Mouse (Mus musculus) spleen, postnatal 10 days (tissue): ENCODE results near the gene Slc1a6.
"Not testable (repeated sequence)": the region's sequence is repeated elsewhere in the genome, so short reads cannot be mapped to it uniquely, and the experiment has no call there.

ENCODE experiments used
- DNase-seq, 2 experiments: peaks; one replicate each; pipeline ENCODE4 v3.0.0; 2021 to 2022; ENCODE audit warnings: low spot score in 2 of 2

Gene Slc1a6

DNA sequence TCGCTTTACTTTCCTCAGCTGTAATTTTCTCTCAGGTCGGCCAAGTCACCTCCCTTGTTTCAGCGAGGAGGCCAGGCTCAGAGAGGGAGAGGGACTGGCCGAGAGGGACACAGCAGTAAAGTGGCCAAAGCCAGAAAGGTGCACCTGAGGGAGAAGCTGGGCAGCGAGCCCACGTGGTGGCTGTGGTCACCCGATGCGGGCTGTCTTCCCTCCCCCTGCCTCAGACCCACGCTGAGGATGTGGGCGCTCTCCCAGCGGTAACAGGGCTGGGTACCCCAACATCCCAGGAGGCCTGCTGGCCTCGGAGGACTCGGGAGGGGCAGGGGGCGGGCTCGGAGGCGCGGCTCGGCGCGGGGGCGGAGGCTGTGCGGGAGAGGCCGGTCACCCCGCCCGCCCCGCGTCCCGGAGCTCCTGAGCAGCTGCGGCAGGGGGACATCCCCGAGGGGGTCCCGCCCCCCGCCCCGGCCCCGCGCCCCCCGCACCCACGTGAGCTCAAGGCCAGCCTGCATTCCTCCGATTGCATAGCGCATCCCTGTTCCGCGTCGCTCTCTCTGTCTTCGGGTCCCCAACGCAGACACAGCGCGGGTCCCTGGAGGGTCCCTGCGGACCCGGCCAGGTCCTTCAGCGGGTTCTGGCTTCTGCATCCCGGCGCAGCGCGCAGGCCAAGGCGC is at the start of gene Slc1a6:
Gene Slc1a6, plus strand, starts transcription at position 516 of the 671 bp plus-strand sequence.
- no peak for DNase-seq

DNA sequence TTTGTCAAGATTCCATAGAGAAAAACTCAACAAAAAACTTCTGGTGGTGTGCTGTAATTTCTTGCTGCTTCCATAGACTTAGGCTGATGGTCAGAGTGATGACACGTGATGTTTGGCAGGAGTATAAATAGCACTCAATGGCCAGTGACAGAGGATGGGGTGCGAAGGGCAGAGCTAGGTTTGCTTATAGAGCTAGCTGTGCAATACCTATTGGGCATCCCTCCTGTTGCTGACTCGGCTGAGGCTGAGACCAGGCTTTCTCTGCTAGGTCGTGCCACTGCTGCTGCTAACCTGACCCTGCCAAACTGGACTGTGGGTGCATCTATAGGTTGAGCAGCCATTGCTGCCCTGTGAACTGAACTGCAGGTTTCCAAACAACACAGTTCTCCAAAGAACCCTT is 40.5 kb upstream of the Slc1a6 start:
- no peak for DNase-seq

DNA sequence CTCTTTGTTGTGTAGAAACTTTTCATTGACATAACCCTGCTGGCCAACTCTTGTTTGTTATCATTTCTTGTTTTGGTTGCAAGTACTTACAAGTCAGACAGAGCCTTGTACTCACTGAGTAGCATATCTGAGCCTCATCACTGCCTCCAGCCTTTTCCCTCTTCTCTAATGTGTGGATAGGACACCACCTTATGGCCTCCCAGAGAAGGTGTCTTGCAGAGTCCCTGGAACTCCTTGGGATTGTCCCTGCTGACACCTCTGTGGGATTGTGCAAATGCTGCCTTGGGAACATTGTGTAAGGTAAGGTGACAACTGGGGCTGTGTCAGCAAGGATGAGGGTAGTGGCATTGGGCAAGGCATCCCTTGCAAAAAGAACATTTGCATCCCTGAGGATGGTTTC is 36.6 kb upstream of the Slc1a6 start:
- no peak for DNase-seq

DNA sequence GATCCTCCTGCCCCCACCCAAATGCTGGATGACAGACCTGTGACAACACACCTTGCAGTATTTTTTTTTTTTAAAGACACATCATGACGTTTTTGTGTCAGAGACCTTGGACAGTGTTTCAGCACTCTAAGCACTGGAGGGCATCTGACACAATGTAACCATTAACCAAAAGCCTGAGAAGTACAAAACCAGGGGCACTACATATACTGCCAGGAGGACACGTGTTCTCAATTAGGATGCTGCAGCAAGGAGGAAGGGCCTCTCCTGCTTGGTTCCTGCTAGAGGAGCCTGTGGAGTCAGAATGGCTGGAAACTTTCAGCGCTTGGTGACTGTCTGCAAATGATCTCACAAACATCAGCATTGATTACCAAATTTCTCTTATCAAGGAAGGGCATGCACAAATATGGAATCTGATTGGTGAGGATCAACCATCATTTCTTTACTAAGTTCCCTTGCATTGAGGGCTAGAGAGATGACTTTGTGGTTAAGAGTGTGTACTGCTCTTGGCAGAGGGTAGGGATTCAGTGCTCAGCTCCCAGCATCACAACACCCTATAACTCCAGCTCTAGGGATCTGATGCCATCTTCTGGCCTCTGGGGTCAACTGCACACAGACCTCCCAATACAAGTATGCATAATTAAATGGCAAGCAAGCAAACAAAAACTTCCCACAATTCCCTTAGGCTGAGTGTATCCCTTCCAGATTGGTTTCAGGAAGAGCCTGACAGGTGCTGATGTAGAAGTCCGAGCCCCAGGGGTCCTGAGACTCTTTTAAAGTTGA is 34.7 kb upstream of the Slc1a6 start:
- DNase-seq = no peak

DNA sequence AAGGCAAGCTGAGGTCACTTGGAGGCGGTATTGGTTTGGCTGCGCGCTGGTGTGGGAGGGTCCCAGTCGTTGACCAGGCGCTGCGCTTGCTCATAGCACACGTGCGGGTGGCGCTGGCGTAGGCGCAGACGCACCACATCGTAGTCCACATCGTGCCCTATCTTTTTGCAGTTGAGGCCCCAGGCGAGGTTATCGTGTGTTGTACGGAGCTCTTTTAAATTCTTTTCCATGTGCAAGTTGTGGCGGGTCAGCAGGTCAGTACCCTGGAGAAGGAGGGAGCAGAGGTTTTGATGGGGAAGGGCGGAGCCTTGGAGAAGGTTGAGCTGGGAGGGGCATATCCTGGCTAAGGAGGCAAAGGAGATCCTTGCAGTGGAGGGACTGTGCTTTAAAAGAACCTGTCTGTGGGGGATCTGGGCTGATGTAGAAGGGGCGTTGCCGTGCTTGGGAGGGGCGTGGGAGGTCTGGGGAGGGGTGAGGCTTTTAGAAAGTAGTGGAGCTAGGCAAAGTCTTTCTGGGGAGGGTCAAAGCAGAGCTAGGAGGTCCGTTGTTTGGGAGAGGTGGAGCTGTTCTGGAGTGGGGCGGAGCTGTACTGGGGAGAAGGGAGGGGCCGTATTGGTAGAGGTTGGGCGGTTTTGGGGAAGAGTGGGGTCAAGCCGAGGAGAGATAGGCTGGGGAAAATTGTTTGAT is 33.1 kb upstream of the Slc1a6 start:
- DNase-seq = no peak

DNA sequence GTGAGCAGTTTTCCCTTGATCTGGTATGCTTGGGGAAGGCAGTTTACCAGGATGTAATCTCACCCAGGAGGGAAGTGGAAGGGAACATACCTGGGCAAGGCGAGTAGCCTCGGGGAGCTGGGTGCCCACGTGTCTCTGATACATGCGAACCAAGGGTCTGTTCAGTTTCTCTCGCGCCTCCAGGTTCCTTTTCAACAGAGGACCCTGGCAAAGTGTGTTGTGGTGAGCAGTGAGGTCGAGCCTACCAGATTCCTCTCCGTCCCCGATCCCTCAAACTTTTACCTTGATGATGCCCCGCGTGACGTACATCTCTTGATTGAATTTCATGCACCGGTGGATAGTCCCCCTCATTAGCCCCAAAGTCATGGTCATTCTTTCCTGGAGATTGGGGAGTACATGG is 32.1 kb upstream of the Slc1a6 start:
- no peak for DNase-seq

DNA sequence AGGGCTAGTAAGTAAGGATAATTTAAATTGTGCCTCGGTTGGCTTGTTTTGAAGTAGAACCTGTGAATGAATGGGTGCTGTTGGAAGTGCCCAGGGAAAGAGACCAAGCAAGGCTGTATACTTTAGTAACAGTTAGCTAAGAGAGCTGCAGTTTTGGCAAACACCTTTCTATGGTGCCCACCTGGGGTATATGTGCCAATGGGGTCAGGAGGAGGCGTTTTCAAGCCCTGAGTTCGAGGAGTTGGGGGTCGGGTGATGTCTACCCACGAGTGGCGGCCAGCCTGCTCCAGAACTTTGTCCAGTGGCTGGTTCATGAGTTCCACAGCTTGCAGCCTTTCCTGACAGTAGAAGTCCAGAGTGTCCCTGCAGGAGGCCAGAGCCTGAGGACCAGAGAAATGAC is 31.4 kb upstream of the Slc1a6 start:
- DNase-seq = no peak

DNA sequence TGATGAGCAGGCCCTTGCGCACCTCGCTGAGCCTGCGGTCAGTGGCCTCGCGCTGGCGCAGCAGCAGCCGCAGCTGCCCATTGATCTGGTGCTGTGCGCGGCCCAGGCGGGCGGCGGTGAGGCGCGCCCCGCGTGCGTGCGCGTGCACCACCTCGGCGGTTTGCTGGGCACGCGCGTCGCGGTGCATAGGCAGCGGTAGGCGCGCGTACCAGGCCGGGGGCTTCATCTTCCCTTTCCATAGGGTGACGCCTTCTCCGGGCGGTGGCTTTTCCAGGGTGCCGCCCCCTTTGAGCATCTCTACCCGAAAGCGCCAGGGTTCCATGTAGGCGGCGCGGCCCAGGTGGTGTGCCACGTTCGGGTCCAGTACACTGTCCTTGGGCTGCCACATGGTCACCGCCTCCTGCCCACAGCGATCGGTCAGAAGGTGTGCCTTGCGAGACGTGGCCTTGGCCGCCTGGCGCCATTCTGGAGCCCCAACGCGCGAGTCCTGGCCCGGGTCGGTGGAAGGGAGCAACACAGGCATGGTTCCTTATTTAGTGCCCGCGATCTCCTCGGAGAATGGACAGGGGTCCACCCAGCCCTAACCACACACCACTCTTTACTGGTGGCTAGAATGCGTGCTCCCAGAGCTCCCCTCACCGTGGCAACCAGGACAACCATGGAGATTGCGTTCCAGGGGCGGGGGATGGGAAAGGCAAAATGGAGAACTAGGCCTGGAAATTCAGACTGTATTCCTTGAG is 27.7 kb upstream of the Slc1a6 start, which contains the start of gene Ccdc105:
Gene Ccdc105, minus strand, starts transcription at position 614 of the 740 bp plus-strand sequence.
- DNase-seq = no peak

DNA sequence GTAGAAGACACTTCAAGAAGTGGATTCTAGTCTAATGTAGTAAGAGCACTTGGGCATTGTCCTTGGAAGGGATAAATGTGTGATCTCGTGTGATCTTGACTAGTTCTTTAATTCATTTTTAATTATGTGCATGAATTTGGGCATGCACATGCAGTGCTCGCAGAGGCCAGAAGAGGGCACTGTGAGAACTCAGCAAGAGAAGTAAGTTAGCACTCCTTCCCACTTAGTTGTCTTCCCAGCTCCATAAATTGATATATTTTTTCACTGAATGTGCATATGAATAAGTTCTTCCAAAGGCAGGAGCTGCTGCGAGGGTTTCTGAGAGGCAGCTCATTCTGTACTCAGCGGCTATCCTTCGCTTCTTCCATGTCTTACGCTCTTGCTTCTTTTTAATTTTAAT is 24.3 kb upstream of the Slc1a6 start:
- DNase-seq = peak; percentile 18 to 53

DNA sequence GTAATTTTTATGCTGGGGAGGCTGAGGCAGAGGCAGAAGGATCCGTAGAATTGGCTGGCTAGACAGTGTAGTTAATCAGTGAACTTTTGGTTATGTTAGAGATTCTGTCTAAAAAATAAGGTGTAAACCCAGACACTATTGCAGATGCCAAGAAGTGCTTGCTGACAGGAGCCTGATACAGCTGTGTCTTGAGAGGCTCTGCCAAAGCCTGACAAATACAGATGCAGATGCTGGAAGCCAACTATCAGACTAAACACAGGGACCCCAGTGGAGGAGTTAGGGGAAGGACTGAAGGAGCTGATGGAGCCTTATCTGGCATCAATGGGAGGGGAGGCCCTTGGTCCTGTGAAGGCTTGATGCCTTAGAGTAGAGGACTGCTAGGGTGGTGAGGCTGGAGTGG is 14.7 kb upstream of the Slc1a6 start:
- no peak for DNase-seq

DNA sequence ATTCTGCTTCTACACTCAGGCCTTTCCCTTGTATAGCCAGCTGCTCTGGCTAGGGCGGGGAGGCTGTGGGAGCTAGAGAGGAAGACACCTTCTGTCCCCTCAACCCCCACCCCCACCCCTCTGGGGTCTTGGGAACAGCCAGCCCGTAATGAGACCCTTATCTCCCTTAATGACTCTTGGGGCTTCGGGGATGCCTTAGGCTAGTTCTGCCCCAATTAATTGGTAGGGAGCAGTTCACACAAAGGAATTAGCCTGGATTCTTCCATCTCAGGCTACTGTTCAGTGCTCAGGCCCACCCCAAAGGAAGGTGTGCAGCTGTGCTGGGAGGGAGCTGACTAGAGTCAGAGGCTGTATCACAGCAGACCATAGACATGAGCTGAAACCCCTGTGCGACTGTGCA is 4.5 kb upstream of the Slc1a6 start:
- no peak for DNase-seq

DNA sequence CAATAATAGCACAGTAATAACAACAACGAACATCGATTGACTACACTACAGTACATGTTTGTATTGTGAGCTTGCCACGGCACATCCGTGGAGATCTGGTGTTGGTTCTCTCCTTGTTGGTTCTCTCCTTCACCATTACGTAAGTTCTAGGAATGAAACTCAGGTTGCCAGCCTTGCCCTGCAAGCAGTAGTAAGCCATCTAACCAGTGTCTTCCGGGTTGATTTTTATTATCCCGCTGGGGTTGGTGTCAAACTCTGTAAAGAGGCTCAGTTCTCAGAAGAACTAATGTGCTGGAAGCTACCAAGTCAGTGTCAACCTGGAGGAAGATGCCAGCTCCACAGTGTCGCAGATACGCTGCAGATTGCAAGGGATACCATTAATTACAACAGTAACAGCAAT is 769 bp upstream of the Slc1a6 start:
- no peak for DNase-seq

DNA sequence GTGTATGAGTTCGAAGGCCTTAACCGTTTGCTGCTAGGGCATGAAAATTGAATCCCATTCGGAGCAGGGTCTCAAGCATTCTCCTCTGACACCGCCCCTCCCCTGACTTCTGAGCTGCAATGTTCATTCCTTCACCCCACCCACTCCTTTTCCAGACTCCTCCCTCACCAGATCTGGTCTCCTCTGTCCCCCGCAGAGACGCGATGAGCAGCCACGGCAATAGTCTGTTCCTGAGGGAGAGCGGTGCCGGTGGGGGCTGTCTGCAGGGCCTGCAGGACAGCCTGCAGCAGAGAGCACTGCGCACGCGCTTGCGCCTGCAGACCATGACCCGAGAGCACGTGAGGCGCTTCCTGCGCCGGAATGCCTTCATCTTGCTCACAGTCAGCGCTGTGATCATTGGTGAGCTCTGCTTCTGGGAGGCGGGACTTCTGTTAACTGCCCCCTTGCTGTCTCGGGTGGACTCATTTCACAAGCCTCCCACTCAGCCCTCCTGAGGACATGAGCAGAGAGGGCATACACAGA is 7.3 kb downstream of the Slc1a6 start:
- DNase-seq = peak in 1 of 2 experiments; percentile 16

DNA sequence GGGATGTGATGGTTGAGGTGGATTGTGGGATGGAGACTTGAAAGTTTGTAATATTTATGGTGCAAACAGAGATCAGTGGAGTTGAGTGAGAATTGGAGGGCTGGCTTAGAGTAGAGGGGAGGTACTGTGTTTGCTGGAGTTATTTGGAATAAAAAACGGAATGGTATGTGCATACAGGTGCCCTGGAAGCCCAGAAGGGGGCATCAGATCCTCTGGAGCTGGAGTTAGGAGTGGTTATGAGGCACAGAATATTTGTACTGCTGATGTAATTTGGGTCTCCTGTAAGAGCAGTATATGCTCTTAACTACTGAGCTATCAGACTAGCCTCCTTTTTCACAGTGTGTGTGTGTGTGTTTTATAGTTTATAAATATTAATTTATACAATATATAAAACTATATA is 10.3 kb downstream of the Slc1a6 start:
- no peak for DNase-seq

DNA sequence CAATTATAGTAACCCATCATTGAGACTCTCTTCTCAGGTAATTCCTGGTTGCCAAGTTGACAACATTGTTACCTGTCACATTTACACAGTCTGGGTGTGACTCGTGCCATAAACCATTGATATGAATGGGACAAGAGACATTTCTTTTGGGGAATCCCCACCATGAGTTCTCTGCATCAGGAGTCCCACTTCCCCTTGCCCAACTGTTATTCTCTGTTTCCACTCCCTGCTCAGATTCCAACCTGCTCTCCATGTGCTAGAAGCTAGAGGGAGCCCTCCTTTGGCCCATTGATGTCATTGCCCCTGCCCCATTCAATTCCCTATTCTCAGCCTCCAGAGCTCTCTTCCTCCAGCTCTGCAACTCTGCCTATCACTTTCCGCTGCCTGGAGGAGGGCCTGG is 21.2 kb downstream of the Slc1a6 start:
- no peak for DNase-seq

DNA sequence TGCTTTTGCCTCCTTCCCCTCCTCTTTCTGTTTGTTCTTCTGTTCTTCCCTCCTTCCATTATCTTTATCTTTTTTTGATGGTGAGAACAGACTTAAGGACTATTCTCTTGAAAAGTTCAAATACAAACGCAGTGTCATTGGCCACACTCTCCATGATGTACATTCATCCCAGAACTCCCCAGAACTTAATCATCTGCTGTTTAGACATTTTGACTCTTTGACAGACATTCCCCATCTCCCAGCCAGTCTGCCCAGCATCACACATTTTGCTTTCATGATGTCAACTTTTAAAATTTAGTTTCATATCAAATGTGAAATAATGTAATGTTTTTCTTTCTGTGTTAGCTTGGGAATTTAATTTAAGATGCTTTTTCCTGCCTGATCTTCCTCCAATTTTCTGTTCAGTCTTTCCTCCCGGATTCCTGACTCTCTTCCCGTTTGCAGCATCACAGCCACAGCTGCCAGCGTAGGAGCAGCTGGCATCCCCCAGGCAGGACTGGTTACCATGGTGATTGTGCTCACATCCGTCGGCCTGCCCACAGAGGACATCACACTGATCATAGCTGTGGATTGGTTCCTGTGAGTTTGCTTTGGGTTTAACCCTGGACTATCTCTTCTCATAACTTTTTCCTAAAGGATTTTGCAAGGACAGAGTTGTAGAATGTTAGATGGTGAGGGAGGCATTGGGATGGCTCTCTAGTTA is 32.2 kb downstream of the Slc1a6 start:
- no peak for DNase-seq

DNA sequence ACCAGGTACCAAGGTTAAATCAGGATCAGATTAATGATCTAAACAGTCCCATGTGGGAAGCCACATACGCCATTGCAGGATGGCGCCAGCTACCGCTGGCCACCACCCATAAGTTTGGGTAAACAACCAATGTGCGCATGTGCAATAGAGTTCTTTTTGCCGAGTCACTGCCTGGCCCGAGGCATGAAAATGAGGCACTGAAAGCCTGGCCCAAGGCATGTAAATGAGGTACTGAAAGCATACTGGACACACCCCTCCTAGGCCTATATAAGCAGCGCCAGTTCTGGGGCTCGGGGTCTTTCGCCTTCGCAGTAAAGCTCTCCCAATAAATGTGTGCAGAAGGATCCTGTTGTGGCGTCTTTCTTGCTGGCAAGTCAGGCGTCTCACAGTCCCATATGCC is 60.2 kb downstream of the Slc1a6 start:
- not testable (repeated sequence) for DNase-seq

DNA sequence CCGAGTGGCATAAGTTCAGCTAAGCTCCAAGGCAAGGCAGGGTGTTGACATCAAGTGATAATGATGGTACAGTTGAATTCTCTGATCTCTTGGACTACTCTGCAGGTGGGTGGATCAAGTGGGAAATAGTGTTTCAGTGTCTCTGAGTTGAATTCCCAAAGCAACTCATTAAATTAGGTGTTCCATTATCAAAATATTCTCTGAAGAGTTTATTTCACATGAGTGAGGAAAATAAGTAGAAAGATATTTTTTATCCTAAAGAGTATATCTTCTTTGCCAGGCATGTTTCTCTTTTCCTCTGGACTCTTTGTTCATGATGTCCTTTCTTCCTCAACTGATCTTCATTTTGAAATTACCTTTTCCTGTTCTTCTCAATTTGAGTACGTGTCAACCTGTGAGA is 71.8 kb downstream of the Slc1a6 start, which contains the start of gene Olfr1356:
Gene Olfr1356, minus strand, starts transcription at position 101 of the 400 bp plus-strand sequence.
- DNase-seq = no peak
